Mouse (Mus musculus): Measurements from ENCODE around the gene Tnfrsf26. TPM values are rescaled to one million over a fixed set of nuclear protein-coding genes. Genes with fewer than 3 reads are reported as not detected.
"Not testable (repeated sequence)": the region's sequence is repeated elsewhere in the genome, so short reads cannot be mapped to it uniquely, and the experiment has no call there.

Gene Tnfrsf26
- polyA plus RNA-seq (2012; rRNA removed) = 0.91 and 1.4 TPM in 2 replicates

- peak within 1 kb of the TSS; percentile 43; the same call in 1 of the 2 replicates for H3K4me3 ChIP-seq (ENCODE audit: insufficient read depth, low read depth, low read length)
- 100% methylated on average over 1 of the region's 1 CpGs for WGBS
- peak within 1 kb of the TSS; percentile 88; the same call in 1 of the 2 replicates for H3K27ac ChIP-seq (ENCODE audit: insufficient read depth, low read depth, low read length)
- no peak for DNase-seq
- no peaks in the 10 kb centered on the region for H3K4me1 ChIP-seq (ENCODE audit: control insufficient read depth, insufficient read depth, low read length)
- H3K27me3 ChIP-seq (replicated peaks; ENCODE audit: control insufficient read depth, insufficient read depth, low read length) = no peaks in the 10 kb centered on the region
- TF ChIP-seq POLR2A (IDR thresholded peaks at IDR 0.05; ENCODE audit: low read depth, low read length) (no peak), CTCF (conservative IDR thresholded peaks at IDR 0.05; ENCODE audit: insufficient read depth, insufficient read length, low read depth, low read length) (no peak)
- no peaks in the 10 kb centered on the region for H3K36me3 ChIP-seq (ENCODE audit: control insufficient read depth, insufficient read depth, low read length)
These were observed at the start of gene Tnfrsf26 for GRCm38 (mm10) chr7:143628540-143628939. Tnfrsf26 (minus strand) TSS chr7:143628722.

GRCm38 (mm10) chr7:143666427-143667311 is 38.1 kb upstream of the Tnfrsf26 start:
- DNase-seq = peak; percentile 8
- H3K27me3 ChIP-seq (replicated peaks; ENCODE audit: control insufficient read depth, insufficient read depth, low read length) = no peaks in the 10 kb centered on the region; the same call in 1 of the 2 replicates
- no peak for TF ChIP-seq CTCF (conservative IDR thresholded peaks at IDR 0.05; ENCODE audit: insufficient read depth, insufficient read length, low read depth, low read length)
- TF ChIP-seq POLR2A (IDR thresholded peaks at IDR 0.05; ENCODE audit: low read depth, low read length) = no peak
- no peak overlapping the region for H3K4me3 ChIP-seq (ENCODE audit: insufficient read depth, low read depth, low read length)
- no peak overlapping the region for H3K27ac ChIP-seq (ENCODE audit: insufficient read depth, low read depth, low read length)
- no peaks in the 10 kb centered on the region for H3K36me3 ChIP-seq (ENCODE audit: control insufficient read depth, insufficient read depth, low read length)
- no peaks in the 10 kb centered on the region for H3K4me1 ChIP-seq (ENCODE audit: control insufficient read depth, insufficient read depth, low read length)

GRCm38 (mm10) chr7:143663470-143663869 is 34.9 kb upstream of the Tnfrsf26 start:
- Histone ChIP-seq H3K4me3 (ENCODE audit: insufficient read depth, low read depth, low read length) (no peak overlapping the region), H3K4me1 (ENCODE audit: control insufficient read depth, insufficient read depth, low read length) (no peaks in the 10 kb centered on the region), H3K36me3 (ENCODE audit: control insufficient read depth, insufficient read depth, low read length) (no peaks in the 10 kb centered on the region), H3K27me3 (replicated peaks; ENCODE audit: control insufficient read depth, insufficient read depth, low read length) (no peaks in the 10 kb centered on the region; the same call in 1 of the 2 replicates), H3K27ac (ENCODE audit: insufficient read depth, low read depth, low read length) (no peak overlapping the region)
- TF ChIP-seq POLR2A (IDR thresholded peaks at IDR 0.05; ENCODE audit: low read depth, low read length) (no peak), CTCF (conservative IDR thresholded peaks at IDR 0.05; ENCODE audit: insufficient read depth, insufficient read length, low read depth, low read length) (no peak)
- WGBS = 92% methylated on average over 2 of the region's 2 CpGs
- no peak for DNase-seq

GRCm38 (mm10) chr7:143660797-143661196 is 32.3 kb upstream of the Tnfrsf26 start:
- no peaks in the 10 kb centered on the region for H3K36me3 ChIP-seq (ENCODE audit: control insufficient read depth, insufficient read depth, low read length)
- DNase-seq = no peak
- H3K27me3 ChIP-seq (replicated peaks; ENCODE audit: control insufficient read depth, insufficient read depth, low read length) = no peaks in the 10 kb centered on the region; the same call in 1 of the 2 replicates
- no peak overlapping the region for H3K27ac ChIP-seq (ENCODE audit: insufficient read depth, low read depth, low read length)
- H3K4me1 ChIP-seq (ENCODE audit: control insufficient read depth, insufficient read depth, low read length) = no peaks in the 10 kb centered on the region
- no peak overlapping the region for H3K4me3 ChIP-seq (ENCODE audit: insufficient read depth, low read depth, low read length)
- TF ChIP-seq CTCF (conservative IDR thresholded peaks at IDR 0.05; ENCODE audit: insufficient read depth, insufficient read length, low read depth, low read length) = no peak
- TF ChIP-seq POLR2A (IDR thresholded peaks at IDR 0.05; ENCODE audit: low read depth, low read length) = no peak

- H3K36me3 ChIP-seq (ENCODE audit: control insufficient read depth, insufficient read depth, low read length); H3K27ac ChIP-seq (ENCODE audit: insufficient read depth, low read depth, low read length); H3K4me3 ChIP-seq (ENCODE audit: insufficient read depth, low read depth, low read length); H3K4me1 ChIP-seq (ENCODE audit: control insufficient read depth, insufficient read depth, low read length); DNase-seq; H3K27me3 ChIP-seq (replicated peaks; ENCODE audit: control insufficient read depth, insufficient read depth, low read length): not testable (repeated sequence)
- WGBS = 29% methylated on average over 10 of the region's 10 CpGs
These were observed 21.3 kb upstream of the Tnfrsf26 start for GRCm38 (mm10) chr7:143649769-143650346.

GRCm38 (mm10) chr7:143649034-143649768 is 20.7 kb upstream of the Tnfrsf26 start, which contains the start of gene Tnfrsf22:
Tnfrsf22 (minus strand) TSS chr7:143649661.
- H3K4me1 ChIP-seq (ENCODE audit: control insufficient read depth, insufficient read depth, low read length) = no peaks in the 10 kb centered on the region
- WGBS = 5% methylated on average over 39 of the region's 39 CpGs
- DNase-seq = peak; percentile 89
- 0 out of 2 replicates have a peak within 1 kb of the TSS, but pooled peaks have one; percentile 14 for H3K27ac ChIP-seq (ENCODE audit: insufficient read depth, low read depth, low read length)
- no peaks in the 10 kb centered on the region for H3K27me3 ChIP-seq (replicated peaks; ENCODE audit: control insufficient read depth, insufficient read depth, low read length)
- peak within 1 kb of the TSS; percentile 77 for H3K4me3 ChIP-seq (ENCODE audit: insufficient read depth, low read depth, low read length)
- H3K36me3 ChIP-seq (ENCODE audit: control insufficient read depth, insufficient read depth, low read length) = no peaks in the 10 kb centered on the region
- TF ChIP-seq CTCF (conservative IDR thresholded peaks at IDR 0.05; ENCODE audit: insufficient read depth, insufficient read length, low read depth, low read length) (no peak), POLR2A (IDR thresholded peaks at IDR 0.05; ENCODE audit: low read depth, low read length) (no peak)

GRCm38 (mm10) chr7:143643949-143644348 is 15.4 kb upstream of the Tnfrsf26 start:
- H3K4me3 ChIP-seq (ENCODE audit: insufficient read depth, low read depth, low read length); DNase-seq; H3K27me3 ChIP-seq (replicated peaks; ENCODE audit: control insufficient read depth, insufficient read depth, low read length); H3K27ac ChIP-seq (ENCODE audit: insufficient read depth, low read depth, low read length); H3K4me1 ChIP-seq (ENCODE audit: control insufficient read depth, insufficient read depth, low read length); H3K36me3 ChIP-seq (ENCODE audit: control insufficient read depth, insufficient read depth, low read length): not testable (repeated sequence)
- 96% methylated on average over 2 of the region's 2 CpGs for WGBS

All from kidney, adult 2 months (tissue).